Mouse (Mus musculus) brain, adult 2 months (tissue): ENCODE data around the gene Lrrk1.

Experiments
- DNase-seq: peaks from one replicate; pipeline ENCODE4 v3.0.0; 2011; ENCODE audit warnings: low read depth, low spot score

Lrrk1 gene

DNA sequence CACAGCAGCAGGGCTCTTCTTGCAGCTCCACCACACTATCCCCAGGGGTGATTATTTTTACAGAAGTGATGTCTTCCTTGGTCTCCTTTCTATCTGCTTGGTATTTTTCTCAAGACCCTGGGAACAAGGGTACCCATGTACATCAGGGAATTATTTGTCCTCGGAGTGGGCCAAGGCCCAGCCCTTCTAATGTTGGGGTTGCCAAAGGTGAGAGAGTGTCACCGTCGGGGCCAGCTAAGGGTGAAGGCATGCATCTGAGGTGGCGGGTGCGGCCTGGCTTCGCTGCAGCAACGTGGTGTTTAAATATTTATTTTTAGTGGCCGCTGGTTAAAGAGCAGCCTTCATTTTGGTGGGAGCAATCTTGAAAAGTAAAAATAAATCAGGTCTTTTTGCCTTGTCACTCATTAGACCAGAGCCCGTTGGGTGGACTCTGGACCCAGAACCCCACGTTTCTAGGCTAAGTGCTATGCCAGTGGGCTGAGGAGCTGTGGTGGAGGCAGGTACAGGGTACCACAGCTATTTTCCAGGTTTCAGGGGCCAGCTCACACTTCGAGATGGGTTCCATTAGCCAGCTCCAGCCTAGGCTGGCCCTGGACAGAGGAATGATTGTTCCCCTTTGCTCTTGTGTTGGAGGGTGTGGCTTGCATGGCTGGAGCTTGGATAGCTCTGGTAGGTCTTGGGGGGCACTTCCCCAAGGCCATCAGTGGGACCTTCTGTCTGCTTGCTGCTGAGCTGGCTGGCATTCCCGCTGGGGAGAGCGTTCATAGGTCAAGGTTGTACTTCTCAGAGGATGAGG is 160.1 kb downstream of the Lrrk1 start:
- no peak for DNase-seq

DNA sequence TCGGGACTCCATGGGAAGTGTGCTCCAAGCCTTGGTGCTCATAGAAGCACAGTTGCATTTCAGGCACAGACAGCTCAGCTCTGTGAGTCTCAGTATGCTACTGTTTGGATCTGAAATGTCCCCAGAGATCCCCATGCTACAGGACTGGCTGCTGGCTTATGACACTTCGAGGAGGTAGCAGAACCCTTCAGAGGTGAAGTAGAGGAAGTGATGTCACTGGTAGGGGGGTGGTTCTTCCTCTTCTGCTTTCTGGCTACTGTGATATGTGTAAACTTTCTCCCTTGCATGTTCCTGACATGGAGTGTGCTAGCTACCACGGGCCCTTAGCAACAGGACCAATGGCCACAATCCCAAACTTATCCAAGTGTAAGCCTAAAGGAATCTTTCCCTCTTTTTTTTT is 162.3 kb downstream of the Lrrk1 start:
- DNase-seq, result no peak

DNA sequence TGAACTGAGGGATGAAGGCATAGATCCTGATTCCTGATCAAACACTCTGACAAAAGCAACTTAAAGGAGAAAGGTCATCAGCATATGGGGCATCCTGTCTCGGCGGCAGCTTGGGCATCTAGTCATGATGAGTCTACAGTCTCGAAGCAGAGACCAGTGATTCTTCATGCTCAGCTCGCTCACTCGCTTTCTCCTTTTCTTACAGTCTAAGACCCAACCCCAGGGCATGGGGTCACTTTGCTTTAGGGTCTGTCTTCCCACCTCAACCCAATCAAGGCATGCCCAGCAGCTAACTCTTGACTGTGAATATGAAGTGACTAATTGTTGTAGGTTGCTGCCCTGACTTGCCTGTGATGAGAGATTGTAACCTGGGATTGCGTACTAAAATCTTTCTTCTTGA is 163.6 kb downstream of the Lrrk1 start:
- DNase-seq, result no peak

DNA sequence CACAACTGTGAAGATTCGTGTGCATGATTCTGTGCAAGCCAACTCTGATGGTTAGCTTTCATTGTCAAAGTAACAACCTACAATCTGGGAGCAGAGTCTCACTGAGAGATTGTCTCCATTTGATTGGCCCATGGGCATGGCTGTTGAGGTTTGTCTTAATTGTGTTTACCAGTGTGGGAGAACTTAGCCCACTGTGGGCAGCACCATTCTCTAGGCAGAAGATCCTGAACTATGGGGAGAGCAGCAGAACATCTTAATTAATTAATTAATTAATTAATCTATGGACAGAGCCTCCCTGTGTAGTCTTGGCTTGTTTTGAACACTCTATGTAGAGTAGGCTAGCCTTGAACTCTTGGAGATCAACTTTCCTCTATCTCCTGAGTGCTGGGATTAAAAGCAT is 164.4 kb downstream of the Lrrk1 start:
- DNase-seq, result no peak

DNA sequence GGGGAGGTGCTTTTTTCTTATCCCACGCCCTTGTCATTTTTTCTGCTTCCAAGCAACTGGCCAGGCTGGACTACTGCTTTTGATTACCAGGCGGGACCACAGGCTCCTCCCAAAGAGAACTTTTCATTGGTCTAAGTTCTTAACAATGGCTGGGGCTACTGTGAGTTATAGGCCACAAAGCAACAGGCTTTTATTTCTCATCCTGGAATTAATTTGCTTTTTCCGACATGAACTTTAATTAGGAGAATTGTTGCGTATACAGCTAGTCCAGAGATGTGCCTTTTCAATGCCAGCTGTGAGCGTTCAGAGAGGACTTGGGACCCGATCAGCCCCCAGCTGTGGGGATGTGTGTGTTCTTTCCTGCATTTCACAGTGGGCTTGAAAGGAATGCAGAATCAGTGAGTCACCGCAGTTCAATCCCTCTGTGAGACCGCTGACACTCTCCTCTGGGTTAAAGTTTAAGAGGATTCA is 165.5 kb downstream of the Lrrk1 start:
- no peak for DNase-seq

DNA sequence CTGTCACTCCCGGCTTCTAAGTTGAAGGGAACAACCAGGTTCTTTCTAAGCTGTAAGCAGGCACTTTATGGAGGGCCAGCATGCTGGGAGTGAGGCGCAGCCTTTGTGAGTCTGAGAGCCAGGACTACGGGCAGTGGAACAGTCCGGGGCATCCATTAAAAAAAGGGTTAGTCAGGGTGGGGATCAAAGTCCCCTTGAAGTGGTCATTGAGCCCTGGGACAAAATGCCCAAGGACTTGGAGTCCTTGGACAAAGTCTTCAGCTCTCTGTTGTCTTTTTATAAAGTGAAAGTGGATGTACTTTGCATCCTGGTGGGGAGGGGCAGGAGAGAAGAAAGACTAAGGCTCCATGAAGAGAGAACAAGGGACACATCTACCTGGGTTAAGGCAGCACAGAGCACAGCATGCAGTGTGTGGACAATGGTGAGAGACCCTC is 168.3 kb downstream of the Lrrk1 start:
- no peak for DNase-seq

DNA sequence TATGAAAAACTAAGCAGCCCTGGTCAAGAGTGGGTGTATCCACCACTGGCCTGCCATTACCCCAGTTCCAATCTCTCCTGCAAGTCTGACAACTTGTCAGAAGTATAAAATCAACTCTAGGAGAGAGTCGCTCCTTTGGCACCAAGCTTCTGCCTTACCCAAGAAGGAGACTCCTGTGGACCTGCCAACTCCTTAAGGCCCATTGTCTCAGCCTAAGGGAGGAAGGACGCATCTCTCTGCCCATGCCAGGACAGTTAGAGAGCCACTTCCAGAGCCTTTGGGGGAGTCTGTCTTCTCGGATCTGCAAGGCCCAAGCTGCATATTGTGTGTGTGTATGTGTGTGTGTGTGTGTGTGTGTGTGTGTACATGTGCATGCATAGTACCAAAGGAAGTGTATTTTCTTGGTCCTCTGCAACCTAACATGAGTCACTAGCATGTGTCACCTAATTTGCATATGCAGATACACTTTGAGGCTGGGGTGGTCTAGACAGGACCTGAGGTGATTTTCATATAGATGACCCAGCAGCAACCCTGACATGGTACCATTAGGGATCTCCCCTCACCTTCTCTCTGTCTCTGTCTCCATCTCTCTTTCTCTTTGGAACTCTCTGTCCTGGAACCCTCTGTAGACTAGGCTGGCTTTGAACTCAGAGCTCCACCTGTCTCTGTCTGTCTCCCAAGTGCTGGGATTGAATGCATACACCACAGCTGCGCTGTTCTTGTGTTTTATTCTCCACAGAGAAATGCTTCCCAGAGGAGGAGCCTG is 168.9 kb downstream of the Lrrk1 start:
- no peak for DNase-seq

DNA sequence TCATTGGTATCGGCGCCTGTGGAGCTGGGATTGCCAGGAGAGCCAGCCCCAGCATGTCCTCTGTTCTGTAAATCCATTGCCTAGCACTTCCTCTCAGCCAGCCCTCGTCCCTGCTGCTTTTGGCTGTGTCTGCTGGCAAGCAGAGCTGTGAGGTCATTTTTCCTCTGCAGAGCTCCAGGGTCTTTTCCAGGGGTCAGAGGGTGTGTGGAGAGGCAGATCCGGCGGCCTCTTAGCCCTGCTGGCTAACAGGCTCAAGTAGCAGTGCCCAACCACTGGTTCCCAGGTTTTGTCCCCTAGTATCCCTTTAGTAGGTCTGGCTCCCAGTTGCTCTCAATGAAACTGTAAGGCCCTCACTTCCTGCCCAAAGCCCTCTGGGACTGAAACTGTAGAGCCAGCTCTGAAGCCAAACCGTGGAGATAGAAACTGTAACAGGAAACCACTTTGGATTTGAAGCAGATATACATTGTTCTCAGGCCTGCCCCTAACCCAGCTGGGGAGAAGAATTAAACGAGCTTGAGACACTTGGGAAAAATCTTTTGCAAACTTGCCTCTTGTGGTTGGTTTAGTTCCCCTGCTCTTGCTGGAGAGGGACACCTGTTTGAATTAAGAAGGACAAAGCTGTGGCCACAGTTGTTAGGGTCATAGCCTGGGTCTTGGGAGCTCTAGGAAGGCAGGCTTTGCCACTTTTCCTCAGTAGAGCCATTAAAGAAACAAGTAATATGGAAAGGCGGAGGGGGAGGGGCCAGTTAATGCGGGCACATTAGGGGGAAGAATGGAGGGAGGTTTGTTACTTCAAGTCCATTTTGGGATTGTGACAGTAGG is 169.7 kb downstream of the Lrrk1 start:
- peak; percentile 40 for DNase-seq

DNA sequence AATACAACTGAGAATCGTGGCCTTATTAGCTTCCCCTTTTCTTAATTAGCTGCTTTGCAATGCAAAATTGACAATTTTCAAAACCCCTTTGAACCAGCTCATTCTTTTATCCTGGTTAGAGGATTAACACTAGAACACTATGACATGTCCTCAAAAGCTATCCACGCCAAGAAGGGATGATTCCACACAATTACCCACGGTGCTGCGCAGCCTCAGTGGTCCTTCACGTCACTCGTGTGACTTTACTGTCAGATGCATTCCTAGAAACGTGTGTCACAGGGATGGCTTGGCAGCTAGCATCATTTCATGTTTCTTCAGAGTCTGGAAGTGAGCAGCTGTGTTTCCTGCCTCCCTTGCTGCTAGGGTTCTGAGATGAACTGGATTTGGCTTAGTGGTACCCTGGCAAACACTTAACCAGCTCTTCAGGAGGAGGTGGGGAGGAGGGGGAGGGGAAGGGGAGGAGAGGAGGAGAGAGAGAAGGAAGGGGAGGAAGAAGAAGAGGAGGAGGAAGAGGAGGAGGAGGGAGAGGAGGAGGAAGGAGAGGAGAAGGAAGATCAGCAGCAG is 170.5 kb downstream of the Lrrk1 start:
- DNase-seq, result no peak

DNA sequence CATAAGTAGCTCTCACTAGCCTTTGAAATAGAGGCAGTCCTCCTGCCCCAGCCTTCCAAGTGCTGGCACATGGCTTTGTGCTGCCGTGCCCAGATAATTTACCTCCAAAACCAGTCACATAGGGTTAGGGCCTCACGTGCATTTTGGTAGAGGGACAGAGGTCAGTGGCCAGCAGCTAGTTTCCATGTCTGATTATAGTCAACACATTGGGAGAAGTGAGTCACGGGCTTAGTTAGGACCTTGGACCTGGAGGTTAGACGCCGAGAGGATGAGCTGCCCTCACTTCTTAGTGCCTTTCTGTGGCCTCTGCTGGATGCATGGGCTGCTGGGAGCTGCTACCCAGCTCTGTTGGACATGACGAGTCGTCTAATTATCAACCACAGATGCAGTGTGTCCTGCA is 171.1 kb downstream of the Lrrk1 start:
- no peak for DNase-seq

DNA sequence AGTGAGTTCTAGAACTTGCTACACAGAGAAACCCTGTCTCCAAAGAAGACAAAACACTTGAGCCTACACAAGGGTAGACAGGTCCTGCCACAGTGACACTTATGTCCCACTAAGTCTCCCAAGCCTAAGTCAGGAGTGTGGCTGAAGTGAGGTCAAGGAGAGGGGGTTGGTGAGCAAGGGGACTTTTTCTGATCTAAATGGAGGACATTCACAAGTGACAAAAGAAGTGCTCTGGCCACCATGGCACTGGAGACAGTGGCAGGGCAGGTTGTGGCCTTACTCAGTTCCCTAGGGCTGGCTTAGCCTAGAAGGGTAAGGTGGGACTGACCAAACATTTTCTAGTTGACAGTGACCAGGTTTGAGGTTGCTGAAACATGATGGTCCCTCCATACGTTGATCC is 172.2 kb downstream of the Lrrk1 start:
- no peak for DNase-seq

DNA sequence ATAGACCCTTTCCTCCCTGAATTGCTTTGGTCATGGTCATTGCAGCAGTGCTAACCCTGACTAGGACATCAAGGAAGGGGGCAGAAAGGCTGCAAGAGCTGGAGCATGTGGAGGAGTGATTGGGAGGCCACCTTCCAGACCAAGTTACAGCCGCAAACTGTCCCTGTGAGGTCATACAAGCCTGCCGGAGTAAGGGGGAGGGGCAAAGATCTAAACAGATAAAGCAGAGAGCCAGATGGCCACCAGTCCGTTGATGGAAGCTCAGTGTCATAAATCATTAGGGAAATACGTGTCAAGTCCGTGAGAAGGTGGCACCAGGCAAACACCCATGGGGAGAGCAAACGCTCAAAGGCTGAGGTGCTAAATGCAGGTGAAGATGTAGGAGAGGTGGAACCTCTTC is 173.7 kb downstream of the Lrrk1 start:
- no peak for DNase-seq

DNA sequence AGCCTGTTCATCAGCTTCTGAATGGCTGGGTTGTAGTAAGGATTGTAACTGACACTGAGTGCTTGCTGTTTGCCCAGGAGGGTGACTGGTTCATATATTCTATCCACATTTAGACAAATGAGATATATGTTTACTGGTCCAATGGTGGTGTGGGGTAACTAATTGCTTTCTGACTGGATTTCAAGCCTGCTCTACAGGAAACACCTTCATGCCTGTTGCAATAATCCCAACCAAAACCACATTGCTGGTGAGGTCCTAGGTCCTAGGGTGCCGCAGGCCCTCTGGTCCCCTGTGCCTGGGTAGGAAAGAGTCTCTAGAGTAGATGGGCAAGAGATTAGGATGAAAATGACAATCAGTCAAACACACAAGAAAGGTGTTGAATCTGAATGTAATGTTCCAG is 175.3 kb downstream of the Lrrk1 start:
- DNase-seq, result no peak

DNA sequence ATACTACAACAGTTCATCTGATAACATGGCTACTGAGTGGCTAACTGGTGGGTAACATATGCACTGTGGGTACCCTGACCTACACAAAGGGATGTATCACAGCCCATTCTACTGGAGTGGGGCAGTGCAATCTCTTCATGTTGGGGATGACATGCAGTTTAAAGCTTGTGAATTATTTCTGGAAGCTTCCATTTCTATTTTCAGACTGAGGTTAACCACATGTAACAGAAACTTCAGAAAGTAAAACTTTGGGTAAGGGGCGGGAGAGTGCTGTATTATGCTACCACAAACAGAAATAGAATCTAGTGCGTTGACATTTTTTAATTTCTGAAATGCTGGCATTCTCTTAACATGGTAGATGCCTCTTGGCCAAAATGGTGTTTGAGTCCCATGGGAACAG is 178.2 kb downstream of the Lrrk1 start:
- no peak for DNase-seq

DNA sequence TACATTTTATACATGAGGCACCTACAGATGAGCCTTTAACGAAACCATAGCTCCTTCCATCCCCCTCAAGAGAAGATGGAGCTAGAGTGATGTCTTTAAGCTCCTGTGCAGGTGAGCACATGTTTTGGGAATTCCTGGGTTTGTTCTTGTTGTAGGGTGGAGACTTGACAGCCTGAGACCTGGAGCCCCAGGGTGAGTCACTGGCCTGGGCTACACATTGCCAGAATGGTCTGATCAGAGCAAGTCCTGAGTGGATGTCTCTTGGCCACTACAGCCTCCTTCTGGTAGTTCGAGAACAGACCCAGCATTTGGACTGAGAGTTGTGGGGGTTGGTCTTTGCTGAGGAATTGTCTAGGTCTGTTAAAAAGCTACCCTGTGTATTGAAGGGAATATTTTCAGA is 186.5 kb downstream of the Lrrk1 start:
- no peak for DNase-seq

DNA sequence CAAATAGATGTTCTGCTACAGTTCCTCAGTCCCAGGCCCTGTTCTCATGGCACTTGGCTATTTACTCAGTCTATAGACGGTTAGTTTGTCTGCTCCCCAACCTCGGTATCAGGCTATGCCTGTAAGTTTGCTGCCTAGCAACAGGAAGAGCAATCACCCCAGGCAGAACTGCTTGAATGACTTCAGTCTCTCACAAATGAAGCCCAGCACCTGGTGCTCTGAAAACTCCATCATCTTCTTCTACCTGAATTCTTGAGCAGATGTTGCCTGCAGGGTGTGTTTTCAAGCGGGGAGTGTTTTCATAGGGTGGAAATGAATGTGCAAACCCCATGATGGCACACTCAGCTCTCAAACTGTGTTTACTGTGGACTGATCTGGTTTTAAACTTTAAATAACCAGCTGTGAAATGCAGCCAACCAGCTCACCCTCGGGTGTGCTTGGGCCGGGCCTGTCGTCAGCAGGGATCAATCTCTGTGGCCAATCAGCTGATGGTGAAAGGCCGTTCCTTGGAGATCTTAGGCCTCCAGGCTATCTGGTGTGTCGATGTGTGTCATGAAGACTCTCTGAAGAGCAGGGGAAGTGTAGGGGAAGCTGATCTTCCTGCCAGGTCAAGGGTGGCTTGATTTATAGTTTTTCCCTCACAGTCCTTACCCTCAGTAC is 187.2 kb downstream of the Lrrk1 start:
- peak; percentile 33 for DNase-seq

DNA sequence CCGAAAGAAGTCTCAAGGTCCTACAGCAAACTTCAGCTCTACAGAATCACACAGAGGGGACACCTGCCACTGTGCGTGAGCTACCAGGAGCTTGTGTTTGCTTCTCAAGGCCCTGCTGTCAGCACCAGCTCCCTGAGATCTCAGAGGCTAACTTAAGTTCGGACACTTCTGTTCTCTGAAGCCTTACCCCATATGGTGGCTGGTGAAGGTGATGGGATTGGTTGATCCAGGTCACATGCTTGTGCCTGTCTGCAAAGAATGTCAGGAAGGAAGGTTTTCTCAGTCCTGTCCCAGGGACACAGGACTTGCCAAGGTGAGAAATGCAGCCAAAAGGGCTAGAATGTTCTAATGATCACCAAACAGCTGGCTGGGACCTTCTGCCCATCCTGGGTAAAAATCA is 187.8 kb downstream of the Lrrk1 start:
- DNase-seq, result no peak

DNA sequence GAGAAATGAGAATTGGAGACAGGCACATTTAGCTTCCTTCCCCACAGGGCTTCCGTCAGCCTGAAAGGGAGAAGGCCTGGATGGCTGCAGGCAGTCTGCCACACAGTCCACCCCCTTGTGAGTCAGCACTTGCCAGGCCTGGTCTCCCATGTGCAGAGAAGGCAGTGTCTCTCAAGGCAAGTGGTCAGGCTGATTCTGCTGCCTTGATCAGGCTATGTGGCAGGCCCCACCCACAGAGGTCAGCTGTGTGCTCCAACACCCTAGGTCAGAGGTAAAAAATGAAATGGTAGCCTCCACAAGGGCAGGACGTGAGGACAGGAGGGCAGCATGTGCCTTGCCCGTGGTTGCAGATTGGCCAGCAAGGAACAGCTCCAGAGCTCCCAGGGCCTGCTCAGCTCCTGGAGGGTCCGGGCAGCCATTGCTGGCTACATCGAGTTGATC is 188.7 kb downstream of the Lrrk1 start:
- DNase-seq, result peak; percentile 75

DNA sequence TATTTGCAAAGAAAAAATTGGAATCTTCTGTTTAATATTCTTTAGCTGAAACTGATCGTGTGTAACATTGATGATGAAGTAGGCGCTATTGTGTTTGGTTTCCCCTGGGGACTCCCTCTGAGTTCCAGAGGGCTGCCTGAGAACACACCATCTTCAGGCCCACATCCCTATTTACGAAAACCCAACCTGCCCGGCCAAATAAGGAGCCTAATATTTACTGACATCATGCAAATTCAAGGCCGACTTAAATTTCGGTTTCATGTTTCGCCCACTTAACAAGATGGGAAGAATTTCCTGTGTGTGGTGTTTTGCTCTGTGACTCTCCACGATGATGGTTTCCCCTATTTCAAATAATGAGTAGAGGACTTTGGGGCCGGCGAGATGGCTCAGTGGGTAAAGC is 189.7 kb downstream of the Lrrk1 start:
- DNase-seq, result no peak

DNA sequence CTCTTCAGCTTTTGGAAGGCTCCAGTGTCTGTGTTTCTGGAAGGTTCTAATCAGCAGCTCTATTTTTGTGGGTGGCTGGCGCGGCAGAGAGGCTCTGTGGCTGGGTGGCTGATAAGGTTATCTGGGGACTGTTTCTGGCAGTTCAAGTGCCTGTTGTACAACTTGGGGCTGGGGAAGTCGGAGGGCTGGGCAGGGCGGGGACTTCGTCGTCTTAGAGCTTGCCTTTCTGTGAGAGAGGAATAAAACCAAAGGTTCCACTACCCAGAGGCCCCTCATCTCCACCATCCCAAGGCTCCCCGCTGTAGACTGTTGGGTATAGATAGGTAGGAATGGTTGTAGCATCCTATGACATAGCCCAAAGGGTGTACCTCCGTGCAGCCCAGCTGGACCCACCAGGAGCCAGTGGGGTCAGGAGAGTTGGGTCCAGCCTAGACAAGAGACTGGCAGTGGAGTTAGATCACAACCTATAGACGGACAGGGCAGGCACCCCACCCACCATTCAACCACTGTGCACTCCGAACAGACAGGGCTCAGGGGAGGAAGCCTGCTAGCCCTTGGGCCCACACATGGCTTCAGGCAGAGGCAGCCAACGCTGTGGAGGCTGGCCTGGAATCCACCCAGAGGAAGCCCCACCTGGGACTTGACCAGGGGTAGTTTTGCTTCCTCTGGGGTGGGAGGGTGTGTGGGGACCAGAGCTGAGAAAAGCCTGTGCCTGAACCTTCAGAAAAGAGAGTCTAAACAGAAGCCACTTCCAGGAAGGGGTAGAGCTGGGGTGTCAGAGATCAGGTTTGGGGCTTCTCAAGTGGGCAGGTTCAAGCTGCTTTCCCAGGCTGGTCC is 191.3 kb downstream of the Lrrk1 start:
- DNase-seq, result peak; percentile 59
